Mouse (Mus musculus) cerebellum, adult 2 months (tissue): Measurements from ENCODE around the gene Brap.

Experiments used
- CTCF ChIP-seq: fragments of 200-500 bp; IDR thresholded peaks from 2 replicates; pipeline ENCODE4 v1.5.1; 2011; ENCODE audit warnings: low read depth, mild to moderate bottlenecking, control low read depth, low read length, moderate library complexity, borderline replicate concordance; ENCODE audit not compliant: insufficient read depth
- POLR2A ChIP-seq: fragments of 200-500 bp; IDR thresholded peaks from 2 replicates; pipeline ENCODE4 v1.6.1; 2011; ENCODE audit warnings: low read length, control low read depth, borderline replicate concordance; ENCODE audit not compliant: insufficient read depth

DNA sequence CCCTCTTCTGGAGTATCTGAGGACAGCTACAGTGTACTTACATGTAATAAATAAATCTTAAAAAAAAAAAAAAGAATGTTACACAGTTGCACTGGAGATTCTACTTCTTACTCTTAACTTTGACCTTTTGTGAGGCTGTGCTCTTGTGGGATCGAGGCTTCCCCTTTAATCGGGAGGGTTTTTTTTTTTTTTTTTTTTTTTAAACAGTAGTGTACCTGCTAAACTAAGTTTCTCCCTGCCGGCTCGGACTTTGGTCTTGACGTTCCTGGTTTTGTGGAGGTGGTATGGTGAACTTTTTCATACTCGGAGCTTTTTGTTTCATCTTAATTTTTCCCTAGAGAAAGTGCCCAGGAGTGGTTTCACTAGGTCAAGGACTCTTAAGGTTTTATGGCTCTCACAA lies 54.6 kb downstream of the Brap start:
- TF ChIP-seq CTCF (no peak), POLR2A (no peak)
